Mouse (Mus musculus) spleen, adult 2 months (tissue): Measurements from ENCODE around the gene Thegl.

ENCODE experiments used
- CTCF ChIP-seq: fragments of 200-500 bp; IDR thresholded peaks from 2 replicates; pipeline ENCODE4 v1.5.1; 2011; ENCODE audit warnings: mild to moderate bottlenecking, inconsistent platforms; ENCODE audit not compliant: insufficient read depth, insufficient read length, insufficient replicate concordance; ENCODE audit errors: extremely low read depth
- POLR2A ChIP-seq: fragments of 200-500 bp; IDR thresholded peaks from 2 replicates; pipeline ENCODE4 v1.6.1; 2011; ENCODE audit warnings: low read depth, low read length, inconsistent platforms

GRCm38 (mm10) chr5:76974554-76975285 lies 41.1 kb upstream of the Thegl start, which contains the start of gene Srp72:
- TF ChIP-seq POLR2A (no peak; the same call in 1 of the 2 replicates), CTCF (no peak)
